Mouse (Mus musculus) brain, embryonic 14.5 days (tissue): ENCODE data around the gene Rfc1. TPM values are rescaled to one million over a fixed set of nuclear protein-coding genes. Genes with fewer than 3 reads are reported as not detected.
"Not testable (repeated sequence)": the region's sequence is repeated elsewhere in the genome, so short reads cannot be mapped to it uniquely, and the experiment has no call there.

ENCODE experiments used
- DNase-seq: peaks from one replicate; pipeline ENCODE4 v3.0.0-alpha.2; 2011; ENCODE audit warnings: low read depth
- CTCF ChIP-seq: fragments of 200-500 bp; IDR thresholded peaks from 2 replicates; pipeline ENCODE4 v1.5.1; 2012; ENCODE audit warnings: inconsistent platforms, mild to moderate bottlenecking, moderate library complexity, borderline replicate concordance; ENCODE audit not compliant: insufficient read depth, insufficient read length; ENCODE audit errors: extremely low read depth
- POLR2A ChIP-seq: fragments of 200-500 bp; IDR thresholded peaks from 2 replicates; pipeline ENCODE4 v1.6.1; 2012; ENCODE audit warnings: mild to moderate bottlenecking, inconsistent platforms, borderline replicate concordance; ENCODE audit not compliant: poor library complexity, insufficient read depth, insufficient read length, severe bottlenecking; ENCODE audit errors: extremely low read depth
- polyA plus RNA-seq: library from polyadenylated mRNA; depleted of rRNA; stranded (reverse); fragments of >200 nt; gene quantifications from 2 replicates; pipeline ENCODE4 v1.2.3, GENCODE M21; 2012

The Rfc1 gene
- polyA plus RNA-seq, 1 experiment, result 21.0 TPM

- no peak for DNase-seq
- no peak for TF ChIP-seq POLR2A
Measured at GRCm38 (mm10) chr5:65336075-65336355, 545 bp upstream of the Rfc1 start.

GRCm38 (mm10) chr5:65334788-65335187, 682 bp downstream of the Rfc1 start:
- no peak for DNase-seq
- TF ChIP-seq POLR2A (no peak), CTCF (no peak)

DNA sequence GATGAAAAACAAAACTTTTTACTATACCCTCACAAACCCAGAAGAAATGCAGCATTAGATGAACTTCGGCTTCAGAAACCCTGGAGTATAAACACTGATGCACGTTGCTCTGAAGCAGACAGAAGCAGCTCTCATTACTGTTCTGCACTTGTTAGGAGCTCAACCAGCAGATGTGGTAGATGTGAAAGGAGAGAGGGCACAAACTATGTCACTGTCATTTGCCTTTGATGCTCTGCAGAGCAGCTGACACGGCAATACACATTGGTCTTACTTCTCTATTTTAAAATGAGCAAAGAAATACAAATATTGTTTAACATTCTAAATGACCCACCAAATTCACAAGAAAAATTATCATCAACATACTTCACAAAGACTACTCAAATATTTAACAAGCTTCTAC, 5.5 kb downstream of the Rfc1 start:
- no peak for DNase-seq
- TF ChIP-seq CTCF (no peak), POLR2A (no peak)

- DNase-seq, result no peak
Measured at GRCm38 (mm10) chr5:65326212-65326611, 9.3 kb downstream of the Rfc1 start.

GRCm38 (mm10) chr5:65324758-65325355, 10.6 kb downstream of the Rfc1 start:
- TF ChIP-seq POLR2A, result no peak
- no peak for TF ChIP-seq CTCF
- no peak for DNase-seq

More at GRCm38 (mm10) chr5:65326212-65326611, 9.3 kb downstream of the Rfc1 start:
- TF ChIP-seq POLR2A, result no peak
- no peak for TF ChIP-seq CTCF

DNA sequence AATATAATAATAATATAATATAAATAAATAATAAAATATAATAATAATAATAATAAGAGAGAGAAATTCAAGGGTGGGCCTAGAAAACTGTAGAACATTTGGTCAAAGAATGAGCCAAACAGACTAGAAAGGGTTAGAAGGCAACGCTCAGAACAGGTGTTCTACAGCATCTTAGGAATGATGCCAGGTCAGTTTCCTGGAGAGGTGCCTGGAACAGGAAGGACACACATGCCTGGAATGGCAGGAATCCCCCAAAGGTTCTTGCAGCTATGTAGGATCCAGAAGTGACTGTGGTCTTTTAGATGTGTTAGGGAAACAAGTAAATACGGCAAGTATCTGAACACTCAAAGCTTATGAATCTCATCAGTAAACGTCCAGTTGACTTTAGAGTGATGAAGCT, 11.2 kb downstream of the Rfc1 start:
- TF ChIP-seq CTCF, result no peak
- no peak for TF ChIP-seq POLR2A
- no peak for DNase-seq

DNA sequence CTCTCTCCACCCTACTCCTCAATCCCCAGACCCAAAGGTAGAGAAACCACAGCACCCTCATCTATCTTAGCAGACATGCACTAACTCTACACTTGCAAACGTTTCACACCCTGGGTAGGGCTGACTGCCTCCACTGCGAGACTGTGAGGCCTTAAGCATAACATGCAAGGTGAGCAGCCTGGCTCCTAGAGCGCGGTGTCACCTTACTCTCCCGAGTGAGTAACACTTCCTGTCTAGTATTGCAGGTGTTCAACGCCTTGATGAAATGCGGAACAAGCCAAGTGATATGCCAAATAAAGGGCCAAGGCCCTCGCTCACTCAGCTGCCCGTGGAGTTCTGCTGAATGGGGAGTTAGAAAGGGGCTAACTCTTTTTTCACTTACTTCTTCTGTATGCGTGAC, 13.3 kb downstream of the Rfc1 start:
- DNase-seq, result no peak
- no peak for TF ChIP-seq CTCF
- no peak for TF ChIP-seq POLR2A

DNA sequence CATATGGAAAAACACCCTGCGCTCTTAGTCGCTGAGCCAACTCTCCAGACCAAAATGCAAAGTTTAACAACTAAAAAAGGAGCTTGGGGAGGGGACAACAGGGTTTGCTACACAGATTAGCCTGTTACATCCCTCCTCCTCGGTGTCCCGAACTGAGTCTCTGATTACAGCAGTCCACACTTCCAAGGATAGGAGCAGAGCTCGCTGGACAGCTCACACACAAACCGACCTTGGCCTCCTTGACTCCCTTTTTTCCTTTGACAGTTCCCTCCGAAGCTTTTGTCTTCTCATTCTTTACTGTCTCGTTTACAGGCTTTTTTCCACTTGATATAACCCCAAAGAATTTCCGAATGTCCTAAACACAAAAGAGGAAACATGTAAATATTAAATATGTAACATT, 16.3 kb downstream of the Rfc1 start:
- DNase-seq, result no peak
- TF ChIP-seq CTCF (no peak), POLR2A (no peak)

DNA sequence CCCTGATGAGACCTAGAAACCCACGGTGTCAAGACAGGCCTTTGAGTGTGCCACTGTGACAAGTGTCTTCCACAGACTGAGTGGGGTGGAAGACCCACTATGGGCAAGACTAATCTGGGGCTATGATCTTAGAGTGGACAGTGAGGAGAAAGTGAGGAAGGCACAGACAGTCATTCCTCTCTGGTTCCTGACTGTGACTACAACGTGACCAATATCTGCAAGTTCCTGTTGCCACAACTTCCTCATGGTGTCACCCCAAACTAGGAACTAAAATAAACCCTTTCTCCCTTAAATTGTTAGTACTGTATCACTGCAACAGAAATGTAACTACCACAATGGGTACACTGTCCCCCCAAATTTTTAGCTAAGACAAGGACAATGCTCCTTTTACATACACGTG, 26.6 kb downstream of the Rfc1 start:
- DNase-seq, result no peak
- TF ChIP-seq POLR2A (no peak), CTCF (no peak)

DNA sequence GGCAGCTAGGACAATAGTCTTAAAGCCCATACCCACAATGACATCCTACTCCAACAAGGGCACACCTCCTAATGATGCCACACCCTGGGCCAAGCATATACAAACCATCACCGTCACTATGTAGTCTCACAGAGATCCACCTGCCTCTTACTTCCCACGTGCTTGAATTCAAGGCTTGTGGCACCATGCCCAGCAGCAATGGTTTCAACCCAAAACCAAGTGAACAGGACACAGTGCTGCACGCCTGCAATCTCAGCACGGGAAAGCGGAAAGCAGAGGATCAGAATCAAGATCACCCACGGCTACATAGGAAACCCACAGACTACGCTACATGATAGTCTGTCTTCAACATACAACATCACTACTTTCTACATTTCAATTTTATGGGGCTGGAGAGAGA, 27.3 kb downstream of the Rfc1 start:
- no peak for TF ChIP-seq POLR2A
- TF ChIP-seq CTCF, result no peak
- DNase-seq, result no peak

DNA sequence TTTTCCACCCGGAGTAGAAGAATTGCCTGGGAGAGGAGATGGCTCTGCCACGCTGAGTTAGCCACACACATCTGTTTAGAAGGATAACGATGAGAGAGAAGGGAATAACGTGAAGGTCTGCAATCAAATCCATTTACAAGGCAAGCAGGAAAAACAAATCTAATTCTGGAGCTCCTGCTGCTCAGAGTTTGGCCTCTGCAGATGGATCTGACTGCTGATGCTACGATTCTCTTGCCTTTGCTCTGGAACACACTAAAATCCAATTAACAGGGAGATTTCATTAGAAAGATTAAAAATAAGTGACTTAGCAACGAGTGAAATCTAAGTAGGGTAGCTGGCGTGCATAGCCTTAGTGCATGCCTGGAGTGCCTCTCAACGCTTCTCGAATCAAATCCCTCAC, 30.0 kb downstream of the Rfc1 start:
- TF ChIP-seq POLR2A (no peak), CTCF (no peak)
- DNase-seq, result peak; percentile 4

DNA sequence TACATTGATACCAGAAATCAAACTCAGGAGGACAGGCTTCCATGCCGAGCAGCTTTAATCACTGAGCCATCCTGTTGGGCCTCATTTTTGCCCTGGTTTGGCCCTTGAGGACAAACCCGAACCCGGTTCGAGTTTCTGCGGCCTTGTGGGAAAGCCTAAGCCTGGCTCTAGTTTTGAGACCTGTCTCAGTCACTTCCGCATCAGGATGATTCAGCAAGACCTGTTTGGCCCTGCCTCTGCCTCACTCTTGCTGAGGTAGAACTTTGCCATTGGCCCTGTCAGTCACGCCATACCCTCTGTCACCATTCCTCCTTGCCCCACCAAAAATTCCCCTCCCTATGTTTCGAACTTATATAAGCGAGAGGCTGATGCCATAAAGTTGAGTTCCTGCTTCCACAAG, 35.3 kb downstream of the Rfc1 start:
- TF ChIP-seq POLR2A, result no peak
- TF ChIP-seq CTCF, result no peak
- no peak for DNase-seq

DNA sequence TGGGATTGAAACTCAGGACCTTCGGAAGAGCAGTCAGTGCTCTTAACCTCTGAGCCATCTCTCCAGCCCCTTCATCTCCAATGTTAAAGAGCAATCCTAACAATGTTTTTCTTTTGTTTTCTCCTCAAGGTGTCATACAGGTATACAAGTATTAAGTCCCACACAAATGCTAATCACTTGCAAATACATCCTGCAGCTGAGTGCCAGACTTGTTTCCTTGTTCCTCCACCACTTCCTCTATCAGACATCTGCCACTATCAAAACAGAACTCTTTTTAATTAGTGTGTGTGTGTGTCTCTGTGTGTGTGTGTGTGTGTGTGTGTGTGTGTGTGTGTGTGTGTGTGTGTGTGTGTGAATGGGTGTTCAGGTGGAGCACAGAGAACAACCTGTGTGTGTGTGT, 35.8 kb downstream of the Rfc1 start:
- DNase-seq, result not testable (repeated sequence)

- no peak for TF ChIP-seq CTCF
- no peak for TF ChIP-seq POLR2A
- DNase-seq, result no peak
Measured at GRCm38 (mm10) chr5:65298167-65298950, 37.1 kb downstream of the Rfc1 start.
